Mouse (Mus musculus): ENCODE measurements around the gene Batf2. TPM values are rescaled to one million over a fixed set of nuclear protein-coding genes. Genes with fewer than 3 reads are reported as not detected.
"Not testable (repeated sequence)": the region's sequence is repeated elsewhere in the genome, so short reads cannot be mapped to it uniquely, and the experiment has no call there.

The Batf2 gene
- total RNA-seq, 2 experiments from 2014 or later: 0.81 to 2.0 TPM

GRCm38 (mm10) chr19:6130414-6131128 is 10.2 kb upstream of the Batf2 start:
- not testable (repeated sequence) for DNase-seq (ENCODE audit: low spot score in 2 of 2)

GRCm38 (mm10) chr19:6132171-6132827 is 8.5 kb upstream of the Batf2 start:
- DNase-seq (ENCODE audit: low spot score in 2 of 2): no peak

- DNase-seq (ENCODE audit: low spot score in 2 of 2): not testable (repeated sequence)
These were observed 7.6 kb upstream of the Batf2 start for GRCm38 (mm10) chr19:6133197-6133596.

DNA sequence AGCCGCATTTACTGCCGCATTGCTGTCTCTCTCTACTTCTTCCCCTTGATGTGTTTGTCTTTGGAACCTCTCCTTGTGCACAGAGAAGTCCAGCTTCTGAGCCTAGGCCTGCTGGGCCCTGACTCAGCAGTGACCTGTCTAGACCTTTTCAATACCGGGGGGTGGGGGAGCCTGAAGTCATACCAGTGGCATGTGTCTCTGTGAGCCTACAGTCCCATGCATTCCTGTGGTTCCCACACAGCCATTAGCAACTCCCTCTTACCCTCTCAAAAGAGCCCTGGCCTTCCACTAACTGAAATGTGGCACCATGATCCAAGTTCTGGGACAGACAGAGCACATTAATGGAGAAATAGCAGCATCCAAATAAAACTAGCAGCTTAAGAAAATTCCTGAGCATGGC is 4.4 kb upstream of the Batf2 start:
- DNase-seq (ENCODE audit: low spot score in 2 of 2): no peak

- no peak for DNase-seq (ENCODE audit: low spot score in 2 of 2)
These were observed 1.1 kb upstream of the Batf2 start for GRCm38 (mm10) chr19:6139701-6140100.

DNA sequence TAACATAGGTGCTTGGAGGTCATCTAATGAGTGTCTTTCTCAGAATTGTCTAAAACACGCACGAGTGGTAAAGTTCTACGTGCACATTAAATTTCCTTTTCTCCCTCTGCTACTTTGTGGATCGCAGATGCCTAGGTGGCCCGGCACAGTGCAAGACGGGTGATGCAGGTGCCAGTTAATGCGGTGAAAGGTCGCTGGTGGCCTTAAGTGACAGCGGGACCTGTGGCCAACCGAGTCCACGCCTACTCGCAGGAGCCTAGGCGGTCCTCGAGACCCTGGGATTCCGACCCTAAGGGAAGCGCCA is 457 bp upstream of the Batf2 start:
- DNase-seq (ENCODE audit: low spot score in 2 of 2): peak in 1 of 2 experiments; percentile 28

- DNase-seq (ENCODE audit: low spot score in 2 of 2): peak; percentile 52 to 59
These were observed 589 bp downstream of the Batf2 start, which contains the start of gene Arl2 for GRCm38 (mm10) chr19:6141394-6141749. Gene Arl2 (minus strand): TSS chr19:6141548.

- no peak for DNase-seq (ENCODE audit: low spot score in 2 of 2)
These were observed 4.1 kb downstream of the Batf2 start for GRCm38 (mm10) chr19:6144842-6145241.

DNA sequence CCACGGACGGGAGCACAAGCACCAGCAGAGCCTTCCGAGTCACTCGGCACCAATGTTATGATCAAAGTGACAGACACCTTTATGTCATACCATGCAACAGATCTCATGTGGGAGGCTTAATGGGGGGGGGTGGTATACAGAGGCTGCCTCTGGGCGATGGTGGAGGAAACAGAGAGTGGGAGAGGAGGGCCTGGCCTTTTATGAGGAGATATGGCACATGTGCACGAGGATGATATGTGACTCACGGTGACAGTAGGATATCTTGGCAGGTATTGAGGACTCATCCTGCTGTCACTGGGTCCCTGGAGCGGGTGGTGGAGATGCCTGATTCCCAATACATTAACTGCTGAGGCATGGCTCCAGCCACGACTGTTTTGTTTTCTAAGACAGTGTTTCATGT is 14.4 kb downstream of the Batf2 start:
- no peak for DNase-seq (ENCODE audit: low spot score in 2 of 2)

DNA sequence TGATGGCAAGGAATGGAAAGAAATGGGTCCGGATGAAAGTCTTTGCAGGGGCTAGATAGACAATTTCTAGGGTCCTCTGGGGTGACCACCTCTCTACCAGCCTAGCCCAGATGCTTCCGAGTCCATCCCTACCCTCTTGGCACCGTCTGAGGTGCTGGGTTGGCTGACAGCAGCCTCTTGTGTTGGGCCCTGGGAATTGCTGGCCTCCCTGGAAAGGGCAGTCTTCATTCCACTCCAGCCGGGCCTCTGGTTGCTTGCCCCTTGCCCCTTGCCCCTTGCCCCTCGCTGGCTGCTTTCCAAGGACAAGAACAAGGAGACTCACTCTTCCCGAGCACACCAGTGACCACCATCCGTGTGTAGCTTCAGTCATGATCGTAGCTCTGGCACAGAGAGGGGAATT is 15.6 kb downstream of the Batf2 start:
- no peak for DNase-seq (ENCODE audit: low spot score in 2 of 2)

DNA sequence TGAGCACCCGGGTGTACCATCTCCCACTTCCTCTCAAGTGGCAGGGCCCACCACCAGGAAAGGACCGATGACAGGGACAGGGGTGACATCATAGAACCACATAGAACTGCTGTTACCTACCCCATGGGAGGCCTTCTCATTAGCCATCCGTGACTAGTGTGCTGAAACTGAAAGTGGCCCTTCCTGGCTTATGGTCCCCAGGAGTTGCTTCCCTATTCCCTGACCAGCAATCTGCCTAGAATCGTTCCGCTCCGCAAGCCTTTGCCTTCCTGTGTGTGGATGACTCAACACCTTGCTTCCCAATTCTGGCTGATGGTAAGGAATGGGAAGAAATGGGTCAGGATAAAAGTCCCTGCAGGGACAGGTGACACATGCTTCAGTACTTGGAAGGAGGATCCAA is 16.4 kb downstream of the Batf2 start:
- no peak for DNase-seq (ENCODE audit: low spot score in 2 of 2)

DNA sequence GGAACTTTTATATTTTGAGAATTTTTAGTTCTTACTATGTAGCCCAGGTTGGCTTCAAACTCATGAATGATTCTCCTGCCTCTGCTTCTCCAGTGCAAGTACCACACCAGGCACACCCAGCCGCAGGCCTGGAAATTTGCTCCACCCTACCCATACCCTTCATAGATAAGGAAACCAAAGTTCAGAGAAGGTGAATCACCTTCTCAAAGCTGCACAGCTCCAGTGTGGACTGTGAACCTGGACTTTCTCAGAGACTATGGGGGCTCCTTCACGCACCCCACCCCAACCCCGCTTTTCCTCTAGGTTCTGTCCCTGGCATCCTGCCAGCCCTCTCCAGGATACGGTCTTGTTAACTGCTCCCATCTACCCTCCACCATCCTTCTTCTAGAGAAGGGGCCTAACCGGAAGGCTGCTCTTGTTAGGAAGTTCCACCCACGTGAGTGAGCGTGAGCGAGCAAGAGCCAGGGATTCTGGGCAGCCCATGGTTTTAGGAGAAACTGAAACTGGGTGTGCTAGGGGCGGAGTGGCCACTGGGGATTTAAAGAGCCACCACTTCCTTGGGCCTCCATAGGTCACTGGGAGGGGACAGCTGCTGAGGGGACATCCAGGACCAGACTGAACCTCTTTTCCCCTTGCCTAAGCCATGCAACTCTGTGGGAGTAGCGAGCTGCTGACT is 23.2 kb downstream of the Batf2 start:
- no peak for DNase-seq (ENCODE audit: low spot score in 2 of 2)

GRCm38 (mm10) chr19:6166750-6167149 is 26.0 kb downstream of the Batf2 start:
- no peak for DNase-seq (ENCODE audit: low spot score in 2 of 2)

GRCm38 (mm10) chr19:6171215-6171614 is 30.4 kb downstream of the Batf2 start:
- no peak for DNase-seq (ENCODE audit: low spot score in 2 of 2)

DNA sequence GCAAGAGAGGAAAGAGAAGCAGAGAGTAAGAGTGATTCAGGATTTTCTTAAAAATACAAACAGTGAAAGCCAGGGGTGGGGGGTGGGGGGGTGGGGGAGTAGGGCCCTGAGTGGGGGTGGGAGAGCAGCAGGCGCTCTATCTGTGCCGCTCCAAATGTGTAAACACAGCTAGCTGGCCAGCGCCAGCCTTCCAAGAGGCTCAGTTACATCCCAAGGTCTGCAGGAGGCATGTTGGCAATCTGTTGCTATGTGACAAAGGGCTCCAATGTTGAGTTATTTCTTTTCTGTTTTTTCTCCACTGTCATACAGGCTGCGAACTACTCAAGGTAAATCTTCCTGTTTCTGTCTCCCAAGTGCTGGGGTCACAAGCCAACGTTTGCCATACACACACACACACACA is 34.0 kb downstream of the Batf2 start:
- no peak for DNase-seq (ENCODE audit: low spot score in 2 of 2)

- DNase-seq (ENCODE audit: low spot score in 2 of 2): no peak
These were observed 38.0 kb downstream of the Batf2 start for GRCm38 (mm10) chr19:6178775-6179174.

GRCm38 (mm10) chr19:6181629-6182028 is 40.8 kb downstream of the Batf2 start:
- no peak for DNase-seq (ENCODE audit: low spot score in 2 of 2)

DNA sequence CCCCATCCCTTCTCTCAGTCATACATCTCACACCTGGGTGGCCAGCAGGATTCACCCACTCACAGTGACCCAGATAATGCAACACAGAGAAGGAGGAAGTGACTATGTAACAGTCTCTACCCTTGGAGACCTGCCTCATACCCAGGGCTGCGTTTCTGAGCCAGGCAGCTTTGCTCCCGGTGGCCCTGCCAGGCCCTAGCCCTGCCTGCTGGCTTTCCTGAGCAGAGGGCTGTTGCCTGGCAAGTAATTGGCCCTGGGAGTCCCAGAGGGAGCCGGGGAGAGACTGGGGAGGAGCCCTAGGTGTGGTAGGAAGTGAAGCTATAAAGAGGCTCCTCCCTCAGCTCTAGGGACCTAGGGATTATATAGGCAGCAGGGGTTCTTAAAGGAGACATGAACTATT is 41.8 kb downstream of the Batf2 start:
- no peak for DNase-seq (ENCODE audit: low spot score in 2 of 2)

GRCm38 (mm10) chr19:6184131-6184530 is 43.3 kb downstream of the Batf2 start, which contains the start of gene Majin:
Gene Majin (plus strand): TSS chr19:6184388.
- DNase-seq (ENCODE audit: low spot score in 2 of 2): no peak

DNA sequence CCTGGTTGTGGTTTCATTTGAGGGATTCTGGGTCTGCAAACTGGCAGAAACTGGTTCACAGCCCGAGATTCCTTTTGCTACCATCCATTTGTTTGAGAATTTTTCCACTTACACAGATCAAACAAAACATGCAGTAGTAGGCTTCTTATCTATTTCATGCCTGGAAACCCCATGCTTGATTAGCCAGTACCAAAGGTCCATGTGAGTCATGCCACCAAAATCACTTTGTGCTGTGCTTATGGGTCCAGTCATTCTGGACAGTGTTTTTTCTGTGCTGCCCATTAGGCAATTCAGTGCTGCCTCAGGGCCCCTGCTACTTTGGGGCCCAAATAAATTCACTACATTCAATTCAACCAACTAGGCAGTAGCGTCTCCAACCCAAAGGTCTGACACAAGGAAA is 63.5 kb downstream of the Batf2 start:
- DNase-seq (ENCODE audit: low spot score in 2 of 2): no peak

- no peak for DNase-seq (ENCODE audit: low spot score in 2 of 2)
These were observed 65.9 kb downstream of the Batf2 start for GRCm38 (mm10) chr19:6206716-6207115.

DNA sequence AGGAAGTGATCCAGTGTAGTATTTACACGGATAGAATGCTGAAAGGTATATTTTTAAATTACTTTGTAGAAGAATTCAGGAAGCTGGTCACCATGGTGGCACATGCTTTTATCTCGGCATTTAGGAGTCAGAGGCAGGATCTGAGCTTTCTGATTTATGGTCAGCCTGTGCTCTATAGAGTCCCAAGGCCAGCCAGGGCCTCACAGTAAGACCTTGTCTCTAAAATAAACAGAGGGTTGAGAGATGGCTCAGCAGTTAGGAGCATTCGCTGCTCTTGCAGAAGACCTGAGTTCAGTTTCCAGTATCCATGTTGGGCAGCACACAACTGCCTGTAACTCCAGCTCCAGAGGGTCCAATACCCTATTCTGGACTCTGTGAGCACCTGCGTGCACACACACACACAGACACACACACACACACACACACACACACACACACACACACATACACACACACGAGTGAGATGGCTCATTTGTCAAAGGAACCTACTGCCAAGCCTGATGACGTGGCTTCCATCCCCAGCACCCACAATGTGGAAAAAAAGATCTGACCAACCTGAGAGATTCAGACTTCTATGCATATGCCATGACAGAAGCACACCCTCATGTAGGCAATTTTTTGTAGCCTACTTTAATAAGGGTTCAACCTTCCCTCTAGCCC is 75.4 kb downstream of the Batf2 start:
- no peak for DNase-seq (ENCODE audit: low spot score in 2 of 2)

Data from adrenal gland, postnatal 4 days (tissue).